Mouse (Mus musculus) megakaryocyte, embryonic 14.5 days (primary cell): ENCODE results near the gene Als2.

Source experiments
- FLI1 ChIP-seq: IDR thresholded peaks from 2 replicates; pipeline ENCODE4 v1.6.1; 2012; ENCODE audit warnings: low read length, inconsistent platforms, mixed read lengths
- GATA1 ChIP-seq: IDR thresholded peaks from 3 replicates; pipeline ENCODE4 v1.6.1; 2012; ENCODE audit warnings: mixed read lengths, low read length, inconsistent platforms, borderline replicate concordance

DNA sequence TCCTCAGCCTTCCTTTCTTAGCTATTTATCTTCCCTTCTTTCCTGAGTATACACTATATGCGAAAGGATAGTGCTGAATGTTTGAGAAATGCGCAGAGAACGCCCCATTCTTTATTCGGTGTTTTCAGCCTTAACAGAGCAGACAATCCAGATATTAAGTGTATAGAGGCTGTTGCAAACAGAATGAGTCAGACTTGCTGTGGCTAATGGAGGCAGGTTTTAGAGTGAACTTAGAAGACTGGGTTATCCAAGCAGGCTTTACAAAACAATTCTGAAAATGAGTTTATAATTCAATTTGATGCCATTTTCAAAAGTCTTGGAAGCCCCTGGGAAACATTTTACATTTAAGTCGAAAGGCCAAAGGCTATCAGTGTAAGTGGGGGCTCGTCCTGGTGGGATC, 32.4 kb upstream of the Als2 start:
- TF ChIP-seq GATA1 = no peak
- TF ChIP-seq FLI1 = no peak
